Mouse (Mus musculus): ENCODE data around the gene Nipsnap1. TPM values are rescaled to one million over a fixed set of nuclear protein-coding genes. Genes with fewer than 3 reads are reported as not detected.

Nipsnap1 gene
- total and polyA plus RNA-seq, 3 experiments: 13.7 to 22.9 TPM; not detected in 1

DNA sequence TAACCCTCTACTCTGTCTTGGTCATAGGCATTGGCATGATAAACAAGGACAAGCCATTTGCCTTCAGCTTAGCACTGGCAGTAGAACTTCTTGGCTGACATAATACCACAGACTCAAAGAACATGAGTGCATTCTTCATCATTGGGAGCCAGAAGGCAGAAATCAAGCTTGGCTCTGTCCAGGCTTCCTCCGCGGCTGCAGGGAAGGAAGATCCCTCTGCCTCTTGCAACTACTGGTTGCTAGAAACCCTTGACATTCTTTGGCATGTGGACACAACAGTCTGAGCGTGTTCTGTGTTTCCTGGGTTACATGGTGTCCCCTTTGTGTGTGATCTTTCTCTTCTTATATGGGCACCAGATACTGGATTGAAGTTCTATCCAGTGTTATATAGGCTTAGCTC, 13.2 kb downstream of the Nipsnap1 start:
- TF ChIP-seq SMC3 (IDR thresholded peaks at IDR 0.05; ENCODE audit: low read depth, low read length): no peak
- TF ChIP-seq MYC (IDR thresholded peaks at IDR 0.05; ENCODE audit: low read depth, low read length): no peak
- TF ChIP-seq HCFC1 (IDR thresholded peaks at IDR 0.05; ENCODE audit: low read depth, low read length): no peak
- TF ChIP-seq MYB (IDR thresholded peaks at IDR 0.05; ENCODE audit: low read depth, low read length): no peak
- no peak for TF ChIP-seq MEF2A (IDR thresholded peaks at IDR 0.05; ENCODE audit: extremely low read depth, insufficient replicate concordance, low read depth, low read length, poor library complexity, severe bottlenecking)
- TF ChIP-seq MAZ (IDR thresholded peaks at IDR 0.05; ENCODE audit: low read depth, low read length): no peak
- no peak for TF ChIP-seq RCOR1 (IDR thresholded peaks at IDR 0.05; ENCODE audit: low read depth, low read length)
- TF ChIP-seq SIN3A (IDR thresholded peaks at IDR 0.05; ENCODE audit: low read length): no peak
- no peak for TF ChIP-seq NELFE (IDR thresholded peaks at IDR 0.05; ENCODE audit: low read depth, low read length)
- no peak for TF ChIP-seq RAD21 (IDR thresholded peaks at IDR 0.05; ENCODE audit: low read depth, low read length)
- TF ChIP-seq MAX (IDR thresholded peaks at IDR 0.05; ENCODE audit: low read length): no peak
- TF ChIP-seq ELF1 (IDR thresholded peaks at IDR 0.05; ENCODE audit: low read depth, low read length): no peak
- TF ChIP-seq USF1 (IDR thresholded peaks at IDR 0.05; ENCODE audit: low read depth, low read length): no peak
- no peak for TF ChIP-seq ZNF384 (IDR thresholded peaks at IDR 0.05; ENCODE audit: low read depth, low read length)
- TF ChIP-seq E2F4 (IDR thresholded peaks at IDR 0.05; ENCODE audit: borderline replicate concordance, low read depth, low read length): no peak
- TF ChIP-seq TCF12 (IDR thresholded peaks at IDR 0.05; ENCODE audit: low read depth, low read length): no peak
- Histone ChIP-seq H3K9me3 (replicated peaks; ENCODE audit: insufficient read depth, low read length) (no peaks in the 10 kb centered on the region), H3K79me2 (ENCODE audit: control insufficient read depth, insufficient read depth, low read length, poor library complexity) (no peaks in the 10 kb centered on the region), H3K27ac (ENCODE audit: control insufficient read depth, low read depth, low read length) (no peak overlapping the region), H3K9ac (ENCODE audit: control insufficient read depth, low read depth, low read length, poor library complexity, severe bottlenecking) (no peak overlapping the region), H3K27me3 (ENCODE audit: control insufficient read depth in 1 of 2, insufficient read depth in 2 of 2, low read length in 2 of 2) (no peaks in the 10 kb centered on the region), H3K4me1 (ENCODE audit: control insufficient read depth in 1 of 2, insufficient read depth in 2 of 2, low read length in 2 of 2) (no peaks in the 10 kb centered on the region), H3K36me3 (ENCODE audit: control insufficient read depth in 1 of 2, insufficient read depth in 2 of 2, low read length in 2 of 2) (no peaks in the 10 kb centered on the region), H3K4me3 (ENCODE audit: control insufficient read depth in 1 of 2, insufficient read depth in 1 of 2, low read depth in 2 of 2, low read length in 2 of 2) (no peak overlapping the region)
- DNase-seq (ENCODE audit: low read depth, low spot score): no peak

DNA sequence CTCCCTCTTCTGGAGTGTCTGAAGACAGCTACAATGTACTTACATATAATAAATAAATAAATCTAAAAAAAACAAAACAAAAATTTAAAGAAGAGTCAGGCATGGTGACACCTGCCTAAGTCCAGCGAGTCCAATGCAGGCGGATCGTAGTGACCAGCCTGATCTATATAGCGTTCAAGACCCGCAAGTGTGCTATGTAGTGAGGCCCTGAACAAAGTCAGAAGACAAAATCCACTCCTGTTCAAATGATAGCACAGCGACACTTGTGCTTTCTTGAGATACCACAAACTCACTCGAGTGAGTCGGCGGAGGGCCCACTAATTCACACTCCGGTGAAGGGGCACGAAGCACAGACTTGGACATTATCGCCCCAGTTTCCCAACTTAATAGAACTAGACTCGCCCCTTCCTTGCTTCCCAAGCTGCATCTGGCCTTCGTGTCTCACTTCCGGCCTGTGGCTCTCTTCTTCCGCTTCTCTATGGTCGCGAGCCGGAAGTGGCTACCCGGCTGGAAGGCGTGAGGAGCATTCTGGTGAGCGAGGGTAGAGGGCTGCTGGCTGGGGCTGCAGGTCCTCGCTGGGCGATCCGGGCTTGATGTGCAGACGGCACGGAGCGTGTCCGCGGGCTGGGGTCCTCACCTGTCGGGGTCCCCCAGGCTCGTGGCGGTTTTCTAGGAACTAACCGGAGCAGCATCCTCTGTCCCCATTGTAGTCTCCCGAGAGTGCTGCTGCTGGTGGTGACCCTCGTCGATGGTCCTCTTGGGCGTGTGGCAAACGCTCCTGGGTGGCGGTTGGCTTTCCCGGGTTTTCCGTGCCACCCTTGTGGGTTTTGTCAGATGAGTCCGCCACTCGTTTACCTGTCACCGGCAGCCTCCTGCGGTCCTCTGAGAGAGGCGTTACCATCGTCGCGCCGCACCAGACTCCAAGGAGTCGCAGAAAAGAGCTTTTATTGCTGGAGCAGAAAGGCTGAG, 21.4 kb downstream of the Nipsnap1 start, which contains the start of gene Thoc5:
Gene Thoc5 (plus strand): TSS at position 473 of the 969 bp plus-strand sequence.
- H3K79me2 ChIP-seq (ENCODE audit: control insufficient read depth, insufficient read depth, low read length, poor library complexity): peaks cover 24% of the 10 kb centered on the region
- H3K27ac ChIP-seq (ENCODE audit: control insufficient read depth, low read depth, low read length): peak within 1 kb of the TSS; percentile 97
- peaks cover 0 to 7% of the 10 kb centered on the region in 2 experiments; a peak in 3 of 4 replicates for H3K36me3 ChIP-seq (ENCODE audit: control insufficient read depth in 1 of 2, insufficient read depth in 2 of 2, low read length in 2 of 2)
- no peaks in the 10 kb centered on the region for H3K27me3 ChIP-seq (ENCODE audit: control insufficient read depth in 1 of 2, insufficient read depth in 2 of 2, low read length in 2 of 2)
- peaks cover 2 to 4% of the 10 kb centered on the region in 2 experiments; a peak in 2 of 4 replicates for H3K4me1 ChIP-seq (ENCODE audit: control insufficient read depth in 1 of 2, insufficient read depth in 2 of 2, low read length in 2 of 2)
- peak within 1 kb of the TSS; percentile 98 for H3K9ac ChIP-seq (ENCODE audit: control insufficient read depth, low read depth, low read length, poor library complexity, severe bottlenecking)
- no peaks in the 10 kb centered on the region for H3K9me3 ChIP-seq (replicated peaks; ENCODE audit: insufficient read depth, low read length)
- peak within 1 kb of the TSS; percentile 61 to 89 for H3K4me3 ChIP-seq (ENCODE audit: control insufficient read depth in 1 of 2, insufficient read depth in 1 of 2, low read depth in 2 of 2, low read length in 2 of 2)
- DNase-seq (ENCODE audit: low read depth, low spot score): peak; percentile 96
- peak; percentile 75 for TF ChIP-seq KAT2A (conservative IDR thresholded peaks at IDR 0.05; ENCODE audit: low read depth, low read length)
- TF ChIP-seq GABPA (IDR thresholded peaks at IDR 0.05; ENCODE audit: low read depth, low read length): no peak
- TF ChIP-seq SMC3 (IDR thresholded peaks at IDR 0.05; ENCODE audit: low read depth, low read length): no peak
- TF ChIP-seq TAL1 (IDR thresholded peaks at IDR 0.05; ENCODE audit: low read length): no peak
- TF ChIP-seq E2F4 (IDR thresholded peaks at IDR 0.05; ENCODE audit: borderline replicate concordance, low read depth, low read length): no peak; the same call in 1 of the 2 replicates
- peak; percentile 70 for TF ChIP-seq TCF12 (IDR thresholded peaks at IDR 0.05; ENCODE audit: low read depth, low read length)
- 0 out of 2 replicates have a peak, but pooled peaks have one; percentile 28 for TF ChIP-seq ETS1 (IDR thresholded peaks at IDR 0.05; ENCODE audit: low read depth, low read length)
- no peak for TF ChIP-seq MYB (IDR thresholded peaks at IDR 0.05; ENCODE audit: low read depth, low read length)
- TF ChIP-seq MAFK (IDR thresholded peaks at IDR 0.05; ENCODE audit: borderline replicate concordance, low read depth, low read length): no peak
- peak; percentile 94 for TF ChIP-seq HCFC1 (IDR thresholded peaks at IDR 0.05; ENCODE audit: low read depth, low read length)
- 0 out of 2 replicates have a peak, but pooled peaks have one; percentile 46 for TF ChIP-seq RCOR1 (IDR thresholded peaks at IDR 0.05; ENCODE audit: low read depth, low read length)
- TF ChIP-seq CTCF (IDR thresholded peaks at IDR 0.05 in 2 of 3, conservative IDR thresholded peaks at IDR 0.05 in 1 of 3; ENCODE audit: control insufficient read depth in 1 of 3, insufficient read depth in 1 of 3, low read depth in 2 of 3, low read length in 3 of 3, poor library complexity in 1 of 3, severe bottlenecking in 1 of 3): no peak
- TF ChIP-seq ZNF384 (IDR thresholded peaks at IDR 0.05; ENCODE audit: low read depth, low read length): no peak
- peak in 1 of 2 experiments; percentile 4; a peak in 1 of 4 replicates for TF ChIP-seq EP300 (IDR thresholded peaks at IDR 0.05; ENCODE audit: low read depth in 1 of 2, low read length in 2 of 2)
- no peak for TF ChIP-seq GATA1 (IDR thresholded peaks at IDR 0.05; ENCODE audit: low read depth, low read length)
- TF ChIP-seq SIN3A (IDR thresholded peaks at IDR 0.05; ENCODE audit: low read length): peak; percentile 98
- TF ChIP-seq USF1 (IDR thresholded peaks at IDR 0.05; ENCODE audit: low read depth, low read length): peak; percentile 17; the same call in 1 of the 2 replicates
- TF ChIP-seq JUND (IDR thresholded peaks at IDR 0.05; ENCODE audit: low read depth, low read length): 0 out of 2 replicates have a peak, but pooled peaks have one; percentile 13
- TF ChIP-seq ZC3H11A (IDR thresholded peaks at IDR 0.05; ENCODE audit: low read depth, low read length): no peak
- no peak for TF ChIP-seq MEF2A (IDR thresholded peaks at IDR 0.05; ENCODE audit: extremely low read depth, insufficient replicate concordance, low read depth, low read length, poor library complexity, severe bottlenecking)
- TF ChIP-seq TBP (IDR thresholded peaks at IDR 0.05; ENCODE audit: low read depth, low read length): peak; percentile 92
